Mouse (Mus musculus) spleen, postnatal 4 days (tissue): Measurements from ENCODE around the gene Nipal3.

Experiments
- DNase-seq, 2 experiments: peaks; one replicate each; pipeline ENCODE4 v3.0.0; 2022; ENCODE audit warnings: low spot score in 2 of 2

Gene Nipal3

GRCm38 (mm10) chr4:135494521-135495396, at the start of gene Nipal3, which contains the start of gene Stpg1:
Gene Nipal3 (minus strand): TSS chr4:135495038.
Gene Stpg1 (plus strand): TSS chr4:135494790.
- peak; percentile 86 to 90 for DNase-seq

- no peak for DNase-seq
Measured at GRCm38 (mm10) chr4:135544284-135544683, 49.4 kb upstream of the Nipal3 start.

GRCm38 (mm10) chr4:135540057-135540456, 45.2 kb upstream of the Nipal3 start:
- DNase-seq, result no peak

DNA sequence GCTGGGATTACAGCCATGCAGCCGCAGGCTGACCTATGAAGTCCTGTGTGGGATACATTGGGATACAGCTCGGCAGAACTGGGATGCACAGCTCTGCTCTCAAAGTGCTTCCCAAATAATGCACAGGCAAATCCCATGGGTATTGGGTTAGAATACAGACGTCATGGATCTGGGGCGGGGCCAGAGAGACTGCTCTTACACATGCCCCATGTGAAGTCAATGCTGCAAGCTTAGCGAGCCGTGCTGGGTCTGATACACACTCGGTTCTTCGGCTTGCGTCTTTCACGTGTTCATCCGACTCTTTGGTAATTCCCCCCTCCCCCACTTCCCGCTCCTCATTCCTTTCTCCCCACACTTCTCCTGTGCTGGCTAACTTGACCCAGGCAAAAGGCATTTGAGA, 44.2 kb upstream of the Nipal3 start:
- DNase-seq, result no peak

- DNase-seq, result no peak
Measured at GRCm38 (mm10) chr4:135535021-135535420, 40.2 kb upstream of the Nipal3 start.

- DNase-seq, result no peak
Measured at GRCm38 (mm10) chr4:135533001-135533400, 38.2 kb upstream of the Nipal3 start.

DNA sequence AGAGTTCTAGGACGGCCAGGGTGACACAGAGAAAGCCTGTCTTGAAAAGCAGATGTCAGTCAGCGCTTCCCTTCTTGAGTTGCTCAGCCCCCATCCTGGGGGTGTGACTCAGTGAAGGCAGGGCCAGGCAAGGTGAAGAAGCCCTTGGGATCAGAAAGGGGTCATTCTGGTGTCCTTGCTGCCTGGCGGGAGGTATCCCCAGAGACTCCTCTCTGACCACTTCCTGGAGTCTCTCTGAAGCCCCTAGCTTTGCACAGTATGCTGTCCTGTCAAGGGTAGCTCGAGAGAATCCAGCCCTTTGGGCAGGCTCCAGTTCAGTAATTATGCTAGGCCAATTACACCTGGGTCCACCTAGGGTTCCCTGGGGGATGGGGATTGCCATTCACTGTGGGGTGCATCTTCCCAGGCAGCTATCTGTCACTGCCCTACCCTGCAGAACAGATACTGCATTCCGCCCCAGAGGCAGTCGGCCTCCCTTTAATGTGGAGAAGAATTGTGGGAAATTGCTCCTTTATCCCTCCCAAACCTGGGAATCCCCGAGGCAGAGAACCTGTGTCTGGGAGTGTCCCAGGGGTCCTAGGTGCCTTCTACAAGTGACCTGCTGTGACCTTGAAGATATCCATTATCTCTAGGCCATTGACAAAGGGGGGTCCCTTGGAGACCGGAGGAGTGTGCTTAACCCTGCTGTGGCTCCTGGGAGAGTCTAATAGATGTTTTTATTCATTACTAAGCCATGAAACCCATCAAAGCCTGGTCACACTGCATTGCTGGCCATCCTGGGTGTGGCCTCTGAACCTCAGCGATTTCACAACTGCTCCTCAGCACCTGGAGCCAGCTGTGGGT, 37.2 kb upstream of the Nipal3 start:
- no peak for DNase-seq

DNA sequence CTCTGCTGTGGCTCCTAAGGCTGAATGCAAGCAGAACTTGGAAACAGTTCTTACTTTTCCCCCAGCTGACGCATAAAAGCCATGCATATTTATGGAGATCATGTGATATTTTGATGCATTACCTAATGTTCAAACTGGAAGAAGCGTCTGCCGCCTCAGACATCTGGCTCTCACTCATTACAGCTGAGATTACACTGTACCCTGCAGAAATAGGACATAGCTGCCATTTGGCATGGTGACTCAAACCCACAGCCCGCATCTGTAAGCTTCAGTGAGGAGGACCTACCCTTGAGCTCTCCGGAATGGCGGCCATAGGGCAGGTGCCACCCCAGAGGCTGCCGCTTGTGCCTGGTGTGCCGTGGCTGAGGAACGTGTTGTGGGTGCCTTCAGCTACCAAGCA, 36.4 kb upstream of the Nipal3 start:
- no peak for DNase-seq

DNA sequence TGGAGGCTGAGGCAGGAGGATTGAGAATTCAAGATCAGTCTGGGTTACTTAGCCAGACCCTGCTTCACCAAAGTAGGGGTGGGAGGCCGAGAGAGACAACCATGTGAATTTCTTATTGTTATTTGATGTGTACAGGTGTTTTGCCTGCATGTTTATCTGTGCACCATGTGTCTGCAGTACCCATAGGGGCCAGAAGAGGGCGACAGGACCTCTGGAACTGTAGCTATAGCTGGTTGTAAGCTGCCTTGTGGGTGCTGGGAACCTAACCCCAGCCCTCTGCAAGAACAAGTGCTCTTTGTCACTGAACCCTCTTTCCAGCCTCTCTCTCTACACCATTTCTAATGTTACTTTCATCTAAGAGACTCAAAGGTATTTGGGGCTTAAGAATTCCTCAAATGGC, 35.4 kb upstream of the Nipal3 start:
- no peak for DNase-seq

GRCm38 (mm10) chr4:135526039-135526710, 31.3 kb upstream of the Nipal3 start:
- DNase-seq, result no peak

DNA sequence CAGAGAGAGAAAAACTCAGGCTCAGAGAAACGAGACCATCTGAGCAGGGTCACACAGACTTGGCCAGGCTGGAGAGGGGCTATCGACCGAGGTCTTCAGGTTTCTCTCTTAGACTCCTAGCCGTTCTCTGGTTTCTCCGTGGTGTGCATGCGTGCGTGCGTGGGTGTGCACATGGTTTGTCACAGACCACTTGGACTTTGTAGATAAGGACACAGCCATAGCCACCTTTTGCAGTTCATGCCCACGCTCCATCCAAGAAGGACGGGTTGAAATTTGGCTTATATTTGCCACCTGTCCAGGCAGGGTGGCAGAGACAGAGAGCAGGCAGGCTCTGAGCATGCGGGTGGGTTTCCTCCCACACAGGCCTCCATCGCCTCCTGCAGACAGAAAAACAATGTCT, 30.2 kb upstream of the Nipal3 start:
- no peak for DNase-seq

- no peak for DNase-seq
Measured at GRCm38 (mm10) chr4:135523939-135524338, 29.1 kb upstream of the Nipal3 start.

GRCm38 (mm10) chr4:135520421-135520820, 25.6 kb upstream of the Nipal3 start:
- DNase-seq, result no peak

DNA sequence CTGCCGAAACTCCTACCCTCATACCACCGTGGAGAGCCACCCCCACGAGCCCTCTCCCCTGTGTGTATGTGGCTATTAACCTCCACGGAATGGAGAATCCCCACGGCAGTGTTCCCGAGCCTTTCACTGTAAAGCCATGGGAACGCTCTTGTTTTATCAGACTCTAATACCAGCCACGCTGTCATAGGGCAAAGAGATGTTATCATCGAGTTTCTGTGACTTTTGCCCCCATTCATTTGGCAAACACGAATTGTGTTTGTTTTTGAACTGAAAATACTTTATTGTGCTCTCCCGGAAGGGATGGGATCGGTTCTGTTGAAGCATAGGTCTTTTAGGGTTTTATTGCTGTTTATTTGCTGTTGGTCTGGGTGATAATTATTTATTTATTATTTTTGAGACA, 23.3 kb upstream of the Nipal3 start:
- DNase-seq, result no peak

GRCm38 (mm10) chr4:135516351-135517316, 21.8 kb upstream of the Nipal3 start:
- DNase-seq, result peak; percentile 49 to 83

- DNase-seq, result no peak
Measured at GRCm38 (mm10) chr4:135514925-135515324, 20.1 kb upstream of the Nipal3 start.

- DNase-seq, result no peak
Measured at GRCm38 (mm10) chr4:135513865-135514264, 19.0 kb upstream of the Nipal3 start.

GRCm38 (mm10) chr4:135509515-135509914, 14.7 kb upstream of the Nipal3 start:
- DNase-seq, result no peak

DNA sequence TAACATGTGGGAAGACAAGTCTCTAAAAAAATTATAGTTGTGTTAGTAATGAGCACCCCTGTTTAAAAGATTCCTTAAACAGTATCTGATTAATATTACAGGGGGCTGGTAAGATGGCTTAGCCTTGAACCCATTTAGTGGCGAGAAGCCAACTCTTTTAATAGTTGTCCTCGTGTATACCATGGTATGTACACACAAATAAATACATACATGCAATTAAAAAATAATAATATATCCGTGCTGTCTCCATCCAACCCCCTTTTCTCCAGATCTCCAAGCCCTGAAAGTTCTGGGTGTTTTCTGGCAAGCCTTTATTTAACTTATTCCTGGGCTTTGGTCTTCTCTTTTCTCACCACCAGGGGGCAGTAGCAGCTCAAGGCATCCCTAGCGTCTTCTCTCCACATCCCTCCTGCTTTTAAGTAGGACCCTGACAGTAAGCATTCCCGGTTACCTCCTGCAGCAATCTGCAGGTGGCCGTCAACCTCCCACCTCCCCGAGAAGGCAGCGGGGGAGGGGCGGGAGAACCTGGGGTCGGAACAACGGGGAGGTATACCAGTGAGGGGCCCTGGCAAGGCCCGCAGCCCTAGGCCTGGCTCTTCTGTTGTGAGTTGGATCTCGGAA, 13.7 kb upstream of the Nipal3 start:
- peak; percentile 66 to 86 for DNase-seq

DNA sequence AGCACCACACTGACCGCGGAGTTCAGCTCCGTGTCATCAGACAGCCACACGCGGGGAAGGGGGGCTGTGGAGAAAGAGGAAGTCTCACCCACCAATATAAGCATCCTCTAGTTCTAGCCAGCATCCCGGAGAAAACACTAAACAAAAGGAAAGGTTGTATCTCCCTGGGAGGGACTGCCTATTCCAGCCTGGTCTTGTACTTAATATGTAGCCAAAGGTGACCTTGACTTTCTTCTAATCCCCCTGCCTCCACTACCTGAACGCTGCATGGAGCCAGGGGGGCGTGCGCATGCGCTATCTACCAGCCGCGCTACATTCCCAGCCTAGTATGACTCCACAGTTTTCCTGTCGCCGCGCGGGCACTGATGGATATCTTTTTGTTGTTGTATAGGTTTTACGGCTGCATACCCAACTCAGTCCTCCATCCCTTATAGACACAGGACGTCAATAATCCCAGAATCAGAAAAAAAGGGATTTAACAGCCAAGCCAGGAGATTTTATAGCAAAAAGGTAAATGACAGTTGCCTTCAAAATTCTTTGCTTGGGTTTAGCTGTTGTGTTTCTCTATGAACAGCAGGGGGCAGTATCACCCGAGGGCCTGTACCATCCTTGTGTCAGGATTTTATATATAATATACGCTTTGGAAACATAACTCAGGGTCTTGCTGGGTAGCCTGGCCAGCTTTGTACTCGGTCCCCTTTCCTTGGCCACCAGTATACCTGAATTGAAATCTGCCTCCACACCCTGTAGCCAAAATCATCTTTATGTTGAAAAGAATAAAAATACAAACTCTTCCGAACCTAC, 12.9 kb upstream of the Nipal3 start:
- DNase-seq, result peak; percentile 55 to 76
